Mouse (Mus musculus) liver, embryonic 11.5 days (tissue): ENCODE measurements around the gene Pde4dip. TPM values are rescaled to one million over a fixed set of nuclear protein-coding genes. Genes with fewer than 3 reads are reported as not detected.
A peak's percentile ranks its signal among the peaks of the same experiment; 100 is the strongest.

Source experiments
- ATAC-seq: fragments of 200-750 bp; cut with Nextera tagmentation; replicated peaks from 2 replicates; pipeline ENCODE4 v1.8.0; 2017; ENCODE audit warnings: moderate number of reproducible peaks, mild to moderate bottlenecking, moderate TSS enrichment, moderate library complexity; ENCODE audit not compliant: low FRiP score
- DNase-seq: peaks from one replicate; pipeline ENCODE4 v3.0.0-alpha.2; 2017; ENCODE audit warnings: low spot score
- H3K27ac ChIP-seq: fragments of 300-500 bp; sonication (generic); 2 replicates; pipeline ENCODE4 v1.5.1; 2014; ENCODE audit warnings: mild to moderate bottlenecking, low read depth, low read length, control low read depth
- H3K27me3 ChIP-seq: fragments of 300-500 bp; sonication (generic); replicated peaks from 2 replicates; pipeline ENCODE4 v1.6.1; 2014; ENCODE audit warnings: low read length, mixed read lengths; ENCODE audit not compliant: control insufficient read depth, insufficient read depth
- H3K36me3 ChIP-seq: fragments of 300-500 bp; sonication (generic); 2 replicates; pipeline ENCODE4 v1.6.1; 2014; ENCODE audit warnings: mild to moderate bottlenecking, low read length, moderate library complexity, mixed read lengths; ENCODE audit not compliant: control insufficient read depth, insufficient read depth
- H3K4me1 ChIP-seq: fragments of 300-500 bp; sonication (generic); replicated peaks from 2 replicates; pipeline ENCODE4 v1.6.1; 2014; ENCODE audit warnings: low read length, mixed read lengths; ENCODE audit not compliant: control insufficient read depth, insufficient read depth
- H3K4me2 ChIP-seq: fragments of 300-500 bp; sonication (generic); 2 replicates; pipeline ENCODE4 v1.6.1; 2014; ENCODE audit warnings: mild to moderate bottlenecking, control low read depth, moderate library complexity
- H3K4me3 ChIP-seq: fragments of 300-500 bp; sonication (generic); 2 replicates; pipeline ENCODE4 v1.5.1; 2014; ENCODE audit warnings: low read depth, low read length, control low read depth
- H3K9ac ChIP-seq: fragments of 300-500 bp; sonication (generic); 2 replicates; pipeline ENCODE4 v1.6.1; 2014; ENCODE audit warnings: low read depth, low read length, control low read depth
- H3K9me3 ChIP-seq: fragments of 300-500 bp; sonication (generic); 2 replicates; pipeline ENCODE4 v1.6.1; 2016; ENCODE audit warnings: low read length, inconsistent platforms, mixed read lengths; ENCODE audit not compliant: control insufficient read depth
- WGBS: fragments of 180-500 bp; shearing (Covaris S2); extraction: QIAGEN DNeasy Blood & Tissue Kit; methylation state at CpG from one replicate; pipeline ENCODE4 v1.1.7; 2014; 5-methylcytosine and 5-hydroxymethylcytosine counted together
- polyA plus RNA-seq: library from polyadenylated mRNA; unstranded; fragments of >200 nt; fragmentation: Nextera tagmentation; extraction: Ambion mirVana; gene quantifications from 2 replicates; pipeline ENCODE4 v1.2.1, GENCODE M21; 2014

Gene Pde4dip
- polyA plus RNA-seq, 1 experiment from 2014 or later: 16.9 TPM

- WGBS: 15% methylated on average over 40 of the region's 40 CpGs
- peak; percentile 36 for DNase-seq
- peak overlapping the region; percentile 61 for H3K9ac ChIP-seq
- peak overlapping the region; percentile 70 for H3K4me2 ChIP-seq
- peaks cover 6% of the 10 kb centered on the region for H3K4me1 ChIP-seq
- H3K27me3 ChIP-seq: peaks cover 4% of the 10 kb centered on the region; the same call in 1 of the 2 replicates
- no peaks in the 10 kb centered on the region for H3K36me3 ChIP-seq
- no peak overlapping the region for H3K27ac ChIP-seq
- ATAC-seq: no peak; the same call in 1 of the 2 replicates
- peak overlapping the region; percentile 74 for H3K4me3 ChIP-seq
- no peaks in the 10 kb centered on the region for H3K9me3 ChIP-seq
These were observed 121.3 kb downstream of the Pde4dip start for GRCm38 (mm10) chr3:97767041-97767770.

DNA sequence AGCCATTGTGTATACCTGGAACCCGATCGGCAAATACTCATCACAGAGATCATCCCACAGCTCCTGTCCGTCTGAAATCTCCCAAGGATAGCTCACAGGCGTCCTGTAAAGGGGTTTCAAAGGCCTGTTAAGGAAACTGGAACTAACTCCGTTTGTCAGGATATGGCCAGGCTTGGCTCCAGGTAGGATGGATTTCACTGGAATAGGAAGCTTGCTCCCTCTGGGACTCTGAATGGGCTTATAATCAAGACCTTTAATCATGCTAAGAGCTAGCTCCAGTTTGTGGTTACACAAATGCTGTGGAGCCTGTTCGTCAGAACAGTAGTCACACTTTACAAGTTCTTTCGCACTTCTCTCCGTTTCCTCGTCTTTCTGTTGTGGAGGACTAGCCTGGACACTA lies 122.0 kb downstream of the Pde4dip start:
- H3K4me1 ChIP-seq: peaks cover 7% of the 10 kb centered on the region
- peak overlapping the region; percentile 74 for H3K4me3 ChIP-seq
- H3K36me3 ChIP-seq: no peaks in the 10 kb centered on the region
- H3K4me2 ChIP-seq: peak overlapping the region; percentile 70
- H3K9me3 ChIP-seq: no peaks in the 10 kb centered on the region
- DNase-seq (no peak), ATAC-seq (no peak)
- H3K9ac ChIP-seq: no peak overlapping the region
- H3K27me3 ChIP-seq: peaks cover 4% of the 10 kb centered on the region; the same call in 1 of the 2 replicates
- H3K27ac ChIP-seq: no peak overlapping the region
- 75% methylated on average over 9 of the region's 9 CpGs for WGBS

DNA sequence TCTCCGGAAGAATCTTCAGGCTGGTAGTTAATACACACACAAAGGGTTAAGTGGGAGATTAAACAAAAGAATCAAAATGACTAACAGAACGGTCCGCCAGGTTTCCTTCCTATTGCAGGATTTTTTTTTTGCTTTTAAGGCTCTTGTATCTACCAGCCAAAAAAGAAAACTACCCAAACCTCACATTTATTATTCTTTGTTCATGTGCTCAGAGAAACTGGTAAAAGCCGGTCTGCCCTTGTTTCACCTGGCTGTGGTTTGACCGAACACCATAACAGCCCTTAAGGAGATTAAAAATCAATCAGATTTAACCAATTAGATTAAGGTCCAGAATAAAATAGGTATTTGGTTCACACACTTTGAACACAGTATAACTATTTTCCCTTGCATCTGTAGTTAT lies 124.4 kb downstream of the Pde4dip start:
- ATAC-seq (no peak), DNase-seq (no peak)
- no peak overlapping the region for H3K27ac ChIP-seq
- H3K4me2 ChIP-seq: no peak overlapping the region
- WGBS: 81% methylated on average over 5 of the region's 5 CpGs
- H3K9me3 ChIP-seq: no peaks in the 10 kb centered on the region
- peaks cover 7% of the 10 kb centered on the region for H3K4me1 ChIP-seq
- H3K9ac ChIP-seq: no peak overlapping the region
- H3K36me3 ChIP-seq: no peaks in the 10 kb centered on the region
- H3K27me3 ChIP-seq: peaks cover 4% of the 10 kb centered on the region; the same call in 1 of the 2 replicates
- H3K4me3 ChIP-seq: no peak overlapping the region

DNA sequence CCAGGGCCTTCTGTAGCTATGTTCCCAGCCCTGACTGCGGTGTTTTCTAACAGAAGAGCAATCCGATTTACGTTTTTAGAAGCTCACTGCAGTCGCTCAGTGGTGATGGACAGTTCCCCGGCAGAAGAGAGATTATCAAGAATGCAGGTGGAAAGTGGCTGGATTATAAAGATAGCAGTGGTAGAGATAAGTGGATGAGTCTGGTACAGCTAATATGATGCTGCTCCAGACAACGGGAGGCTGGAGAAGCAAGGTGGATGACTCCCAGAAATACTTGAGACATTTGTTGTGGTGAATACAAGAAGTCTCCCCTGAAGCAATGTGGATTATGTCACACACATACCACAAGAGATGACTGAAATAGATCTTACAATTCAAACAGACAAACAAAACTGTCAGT lies 126.6 kb downstream of the Pde4dip start:
- 69% methylated on average over 6 of the region's 6 CpGs for WGBS
- no peaks in the 10 kb centered on the region for H3K9me3 ChIP-seq
- ATAC-seq: no peak

GRCm38 (mm10) chr3:97761168-97761567 lies 127.3 kb downstream of the Pde4dip start:
- ATAC-seq (no peak), DNase-seq (no peak)
- H3K36me3 ChIP-seq: peaks cover 5% of the 10 kb centered on the region
- peaks cover 2% of the 10 kb centered on the region; the same call in 1 of the 2 replicates for H3K4me1 ChIP-seq
- H3K9ac ChIP-seq: no peak overlapping the region
- 77% methylated on average over 5 of the region's 5 CpGs for WGBS
- H3K27me3 ChIP-seq: no peaks in the 10 kb centered on the region
- no peaks in the 10 kb centered on the region for H3K9me3 ChIP-seq
- H3K4me3 ChIP-seq: no peak overlapping the region
- no peak overlapping the region for H3K4me2 ChIP-seq
- no peak overlapping the region for H3K27ac ChIP-seq

More for the DNA sequence above, 126.6 kb downstream of the Pde4dip start:
- peaks cover 4% of the 10 kb centered on the region; the same call in 1 of the 2 replicates for H3K27me3 ChIP-seq
- peaks cover 6% of the 10 kb centered on the region for H3K4me1 ChIP-seq
- H3K4me3 ChIP-seq: no peak overlapping the region
- peaks cover 5% of the 10 kb centered on the region for H3K36me3 ChIP-seq
- no peak overlapping the region for H3K9ac ChIP-seq
- no peak for DNase-seq
- no peak overlapping the region for H3K4me2 ChIP-seq
- H3K27ac ChIP-seq: no peak overlapping the region

GRCm38 (mm10) chr3:97759846-97760245 lies 128.7 kb downstream of the Pde4dip start:
- 85% methylated on average over 5 of the region's 5 CpGs for WGBS
- peaks cover 9% of the 10 kb centered on the region for H3K36me3 ChIP-seq

GRCm38 (mm10) chr3:97757501-97757900 lies 131.0 kb downstream of the Pde4dip start:
- Histone ChIP-seq H3K4me1 (peaks cover 2% of the 10 kb centered on the region; the same call in 1 of the 2 replicates), H3K27me3 (no peaks in the 10 kb centered on the region), H3K36me3 (peaks cover 12% of the 10 kb centered on the region), H3K9me3 (no peaks in the 10 kb centered on the region), H3K27ac (no peak overlapping the region), H3K9ac (no peak overlapping the region), H3K4me3 (no peak overlapping the region), H3K4me2 (no peak overlapping the region)
- 88% methylated on average over 10 of the region's 10 CpGs for WGBS
- ATAC-seq (no peak), DNase-seq (no peak)

More at GRCm38 (mm10) chr3:97759846-97760245, 128.7 kb downstream of the Pde4dip start:
- DNase-seq: no peak
- no peak overlapping the region for H3K4me3 ChIP-seq
- H3K27me3 ChIP-seq: no peaks in the 10 kb centered on the region
- H3K4me2 ChIP-seq: no peak overlapping the region
- H3K4me1 ChIP-seq: peaks cover 2% of the 10 kb centered on the region; the same call in 1 of the 2 replicates
- H3K9ac ChIP-seq: no peak overlapping the region
- no peaks in the 10 kb centered on the region for H3K9me3 ChIP-seq
- no peak for ATAC-seq
- no peak overlapping the region for H3K27ac ChIP-seq

GRCm38 (mm10) chr3:97756283-97757074 lies 132.0 kb downstream of the Pde4dip start:
- 80% methylated on average over 20 of the region's 20 CpGs for WGBS
- Histone ChIP-seq H3K4me3 (no peak overlapping the region), H3K9me3 (no peaks in the 10 kb centered on the region), H3K4me2 (no peak overlapping the region), H3K36me3 (peaks cover 12% of the 10 kb centered on the region), H3K27me3 (no peaks in the 10 kb centered on the region), H3K4me1 (no peaks in the 10 kb centered on the region), H3K9ac (no peak overlapping the region), H3K27ac (0 out of 2 replicates have a peak overlapping the region, but pooled peaks have one; percentile 25)
- DNase-seq (peak; percentile 36), ATAC-seq (peak; percentile 72)
